Mouse (Mus musculus) gastrocnemius, adult 18-20 months (tissue): ENCODE measurements around the gene Nell1. TPM values are rescaled to one million over a fixed set of nuclear protein-coding genes. Genes with fewer than 3 reads are reported as not detected.

ENCODE experiments used
- DNase-seq: peaks from one replicate; pipeline ENCODE4 v3.0.0; 2021; ENCODE audit warnings: low spot score
- total RNA-seq, 2 experiments: library from RNA; stranded (reverse); gene quantifications; 2 replicates each; pipeline ENCODE4 v1.2.3; 2021

Nell1 gene
- total RNA-seq, 2 experiments from 2014 or later: 0.17 TPM; not detected in 1

GRCm38 (mm10) chr7:50514830-50515229 is 540.2 kb downstream of the Nell1 start:
- no peak for DNase-seq

- no peak for DNase-seq
Measured at GRCm38 (mm10) chr7:50516681-50517080, 542.0 kb downstream of the Nell1 start.

- no peak for DNase-seq
Measured at GRCm38 (mm10) chr7:50543373-50543772, 568.7 kb downstream of the Nell1 start.

GRCm38 (mm10) chr7:50549572-50549971 is 574.9 kb downstream of the Nell1 start:
- no peak for DNase-seq

GRCm38 (mm10) chr7:50551426-50551825 is 576.8 kb downstream of the Nell1 start:
- no peak for DNase-seq

GRCm38 (mm10) chr7:50562708-50563107 is 588.0 kb downstream of the Nell1 start:
- DNase-seq: no peak

- DNase-seq: no peak
Measured at GRCm38 (mm10) chr7:50573841-50574240, 599.2 kb downstream of the Nell1 start.

GRCm38 (mm10) chr7:50588642-50589424 is 614.2 kb downstream of the Nell1 start:
- no peak for DNase-seq

- DNase-seq: no peak
Measured at GRCm38 (mm10) chr7:50598890-50599289, 624.2 kb downstream of the Nell1 start, which contains the start of gene 4933405O20Rik. TSS of gene 4933405O20Rik (plus strand) at chr7:50599190.

GRCm38 (mm10) chr7:50614101-50614500 is 639.4 kb downstream of the Nell1 start:
- no peak for DNase-seq

- no peak for DNase-seq
Measured at GRCm38 (mm10) chr7:50629186-50629585, 654.5 kb downstream of the Nell1 start.

GRCm38 (mm10) chr7:50633147-50633546 is 658.5 kb downstream of the Nell1 start:
- no peak for DNase-seq

- DNase-seq: no peak
Measured at GRCm38 (mm10) chr7:50672266-50672665, 697.6 kb downstream of the Nell1 start.

GRCm38 (mm10) chr7:50675444-50675843 is 700.8 kb downstream of the Nell1 start:
- no peak for DNase-seq

- no peak for DNase-seq
Measured at GRCm38 (mm10) chr7:50677511-50677910, 702.8 kb downstream of the Nell1 start.

- no peak for DNase-seq
Measured at GRCm38 (mm10) chr7:50686337-50686736, 711.7 kb downstream of the Nell1 start.

GRCm38 (mm10) chr7:50725166-50725565 is 750.5 kb downstream of the Nell1 start:
- DNase-seq: no peak

GRCm38 (mm10) chr7:50730951-50731350 is 756.3 kb downstream of the Nell1 start:
- DNase-seq: no peak

- DNase-seq: no peak
Measured at GRCm38 (mm10) chr7:50755516-50755915, 780.9 kb downstream of the Nell1 start.

- no peak for DNase-seq
Measured at GRCm38 (mm10) chr7:50756409-50756808, 781.7 kb downstream of the Nell1 start.

- DNase-seq: no peak
Measured at GRCm38 (mm10) chr7:50773516-50773915, 798.9 kb downstream of the Nell1 start.

- DNase-seq: no peak
Measured at GRCm38 (mm10) chr7:50781105-50781504, 806.4 kb downstream of the Nell1 start.

- no peak for DNase-seq
Measured at GRCm38 (mm10) chr7:50783652-50784051, 809.0 kb downstream of the Nell1 start.
